Mouse (Mus musculus): ENCODE results near the gene Osbp2.

DNA sequence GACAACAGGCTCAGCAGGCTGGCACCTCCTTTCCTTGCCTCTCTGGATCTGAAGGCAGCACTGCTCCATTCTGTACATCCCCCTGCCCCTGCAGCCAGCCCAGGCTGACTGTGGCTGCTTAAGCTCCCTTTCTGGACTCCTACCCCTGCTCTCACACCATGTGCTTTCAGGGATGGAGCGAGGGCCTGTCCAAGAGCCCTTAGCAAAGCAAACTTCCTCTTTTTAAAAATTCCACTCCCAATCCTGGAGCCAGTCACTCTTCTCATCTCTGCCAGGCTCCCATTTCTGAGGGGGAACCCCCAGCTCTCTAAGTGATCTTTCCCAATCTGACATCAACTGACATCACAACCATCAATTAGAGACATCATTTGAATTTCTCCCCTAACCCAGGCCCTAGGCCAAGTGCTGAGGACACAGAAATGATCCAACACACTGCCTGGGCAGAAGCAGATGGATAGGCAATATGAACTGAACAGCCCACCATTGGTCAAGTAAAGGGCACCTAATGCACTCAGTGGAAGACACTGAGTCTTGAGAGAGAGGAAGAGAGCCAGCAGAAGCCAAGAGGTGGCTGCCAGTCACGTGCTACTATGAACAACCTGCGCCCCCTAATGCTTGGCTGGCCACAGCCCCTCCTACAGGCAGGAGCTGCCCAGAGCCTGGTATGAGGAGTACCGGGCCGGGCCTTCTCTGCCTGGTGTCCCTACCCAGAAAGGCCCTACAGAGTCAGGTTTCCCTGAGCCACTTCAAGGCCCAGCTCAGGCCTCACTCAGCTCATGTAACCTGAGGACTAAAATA, 47.0 kb upstream of the Osbp2 start:
- TF ChIP-seq CHD2 (IDR thresholded peaks at IDR 0.05; ENCODE audit: low read depth, low read length) (no peak), MAFK (IDR thresholded peaks at IDR 0.05; ENCODE audit: insufficient read depth, low read depth, low read length) (no peak)

Measured in ES-E14 (cell line).